Mouse (Mus musculus) common myeloid progenitor, adult 5-6 weeks (primary cell): ENCODE measurements around the gene Lrrc4. TPM values are rescaled to one million over a fixed set of nuclear protein-coding genes. Genes with fewer than 3 reads are reported as not detected.

Experiments used
- ATAC-seq: replicated peaks from 2 replicates; pipeline ENCODE4 v1.8.0; 2016; ENCODE audit warnings: low read depth, mild to moderate bottlenecking, moderate TSS enrichment, inconsistent platforms; ENCODE audit not compliant: poor library complexity, severe bottlenecking
- total RNA-seq: library from RNA; stranded (forward); fragments of 200-1000, 187-1606 nt; gene quantifications from 2 replicates; pipeline ENCODE4 v1.2.3, GENCODE M21; 2017

Lrrc4 gene
- 0.37 TPM in 1 of 2 replicates, not detected in the other for total RNA-seq

DNA sequence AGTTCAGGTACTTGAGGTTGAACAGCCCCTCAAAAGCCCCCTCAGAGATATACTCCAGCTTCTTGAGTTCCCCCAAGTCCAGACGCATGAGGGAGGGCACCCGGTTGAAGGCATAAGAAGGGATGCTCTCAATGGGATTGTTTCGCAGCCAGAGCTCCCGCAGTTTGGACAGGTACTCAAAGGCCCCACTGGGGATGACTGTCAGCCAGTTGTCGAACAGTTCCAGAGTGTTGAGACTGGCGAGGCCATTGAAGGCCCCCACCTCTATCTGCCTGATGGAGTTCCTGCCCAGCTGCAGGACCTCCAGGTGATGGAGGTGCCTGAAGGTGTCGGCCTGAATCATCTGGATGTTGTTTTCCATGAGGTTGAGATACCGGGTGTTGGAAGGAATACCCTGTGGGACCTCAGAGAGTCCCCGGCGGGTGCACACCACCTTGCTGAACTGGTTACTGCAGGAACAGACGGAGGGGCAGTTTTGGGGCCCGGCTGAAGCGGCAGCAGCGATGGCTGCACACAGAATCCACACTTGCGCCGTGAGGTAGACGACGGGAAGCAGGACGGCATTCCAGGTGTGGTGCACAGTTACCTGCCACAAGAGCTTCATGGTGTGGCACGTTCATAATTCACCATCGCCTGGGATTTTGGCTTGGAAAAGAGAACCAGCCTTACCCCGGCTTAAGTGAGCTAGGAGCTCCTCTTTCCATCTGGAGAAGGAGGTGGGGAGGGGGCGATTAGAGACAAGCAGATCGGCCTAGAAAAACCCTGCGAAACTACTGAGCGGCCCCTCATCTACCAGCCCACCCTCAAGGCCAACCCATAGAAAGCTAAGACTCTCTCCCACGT is at the start of gene Lrrc4:
Gene Lrrc4 (minus strand): TSS at position 737 of the 843 bp plus-strand sequence.
- ATAC-seq, result no peak

DNA sequence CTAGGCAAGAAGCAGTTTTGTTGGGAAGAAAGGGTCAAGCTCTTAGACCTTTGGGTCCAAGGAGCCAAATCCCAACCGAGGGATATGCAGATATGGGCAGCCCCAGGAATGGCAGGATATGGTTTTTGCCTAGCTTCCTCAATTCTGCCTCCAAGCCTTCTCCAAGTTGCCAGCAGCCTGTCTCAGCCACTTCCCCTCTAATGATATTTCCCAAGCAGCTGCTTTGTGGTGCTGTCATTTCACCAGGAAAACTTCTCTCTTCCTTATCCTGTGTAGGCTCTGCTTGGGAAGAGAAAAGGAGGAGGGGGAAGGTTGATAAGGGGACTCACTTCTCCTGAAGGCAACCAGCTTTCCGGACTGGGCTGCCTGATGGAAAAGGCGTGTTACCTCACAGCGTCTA is 49.4 kb upstream of the Lrrc4 start:
- ATAC-seq, result 0 out of 2 replicates have a peak, but pooled peaks have one; percentile 19

DNA sequence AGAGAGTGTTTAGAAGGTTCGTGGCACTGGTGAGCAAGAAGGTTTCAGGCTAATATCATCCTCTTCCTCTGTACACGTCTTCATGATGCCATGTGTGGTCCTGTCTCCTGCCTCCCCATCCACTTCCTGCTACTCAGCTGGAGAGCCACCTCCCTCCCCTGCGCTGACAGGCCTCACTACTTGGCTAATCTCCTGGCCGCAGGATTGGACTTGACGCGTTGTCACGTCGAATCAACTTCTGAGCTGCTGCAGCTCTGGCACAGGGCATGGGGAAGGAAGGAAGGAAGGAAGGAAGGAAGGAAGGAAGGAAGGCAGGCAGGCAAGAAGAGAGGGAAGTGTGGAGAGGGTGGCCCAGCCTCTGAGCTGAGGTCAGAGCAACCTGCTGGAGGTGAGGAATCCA is 47.8 kb upstream of the Lrrc4 start:
- ATAC-seq, result no peak

DNA sequence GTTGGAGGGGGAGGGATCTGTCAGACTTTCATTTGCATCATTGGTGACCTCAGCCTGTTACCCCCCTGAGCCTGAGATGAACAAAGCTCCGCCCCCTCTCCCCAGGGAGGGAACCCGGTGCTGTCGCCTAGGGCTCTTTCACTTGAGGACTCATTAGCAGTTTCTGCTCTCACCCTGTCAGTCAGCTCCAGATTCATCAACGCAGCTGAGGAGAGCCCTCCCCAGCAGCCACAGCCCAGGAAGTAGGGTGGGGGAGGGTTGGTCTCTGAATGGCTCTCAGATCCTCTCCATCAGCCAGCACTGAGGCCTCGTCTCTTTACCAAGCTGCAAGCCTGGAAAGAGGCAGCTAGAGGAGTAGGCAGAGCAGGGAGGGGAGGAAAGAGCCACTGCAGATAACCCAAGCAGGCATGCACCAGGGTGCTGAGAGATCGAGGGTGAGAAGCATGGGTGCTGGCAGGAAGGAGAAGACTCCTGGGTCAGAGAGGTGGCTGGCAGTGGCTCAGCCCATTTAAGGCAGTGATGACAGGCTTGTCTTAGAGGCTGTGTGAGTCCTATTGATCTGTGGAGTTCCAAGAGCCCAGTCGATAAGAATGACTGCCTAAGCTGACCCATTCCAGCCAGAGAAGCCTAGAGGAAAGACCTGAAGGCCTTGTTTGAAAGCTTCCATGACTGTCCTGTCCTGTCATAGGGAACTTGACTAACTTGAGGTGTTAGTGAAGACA is 46.6 kb upstream of the Lrrc4 start:
- no peak for ATAC-seq

DNA sequence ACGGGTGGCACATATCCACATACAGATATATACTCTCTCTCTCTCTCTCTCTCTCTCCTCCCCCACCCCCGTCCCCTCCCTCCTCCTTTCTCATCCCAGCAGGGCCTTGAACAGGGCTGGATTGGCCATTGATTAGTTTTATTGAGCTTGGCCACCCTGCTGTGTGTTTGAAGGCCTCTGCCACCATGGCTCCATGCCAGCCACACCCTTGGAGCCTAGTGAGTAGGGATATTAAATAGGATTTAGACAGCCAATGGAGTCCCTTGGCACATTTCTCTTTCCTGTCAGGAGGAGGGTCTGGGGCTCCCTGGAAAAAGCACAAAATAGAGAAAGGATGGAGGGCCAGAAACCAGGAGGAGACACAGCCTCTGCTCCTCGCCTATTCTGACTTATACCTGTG is 44.9 kb upstream of the Lrrc4 start:
- ATAC-seq, result no peak

DNA sequence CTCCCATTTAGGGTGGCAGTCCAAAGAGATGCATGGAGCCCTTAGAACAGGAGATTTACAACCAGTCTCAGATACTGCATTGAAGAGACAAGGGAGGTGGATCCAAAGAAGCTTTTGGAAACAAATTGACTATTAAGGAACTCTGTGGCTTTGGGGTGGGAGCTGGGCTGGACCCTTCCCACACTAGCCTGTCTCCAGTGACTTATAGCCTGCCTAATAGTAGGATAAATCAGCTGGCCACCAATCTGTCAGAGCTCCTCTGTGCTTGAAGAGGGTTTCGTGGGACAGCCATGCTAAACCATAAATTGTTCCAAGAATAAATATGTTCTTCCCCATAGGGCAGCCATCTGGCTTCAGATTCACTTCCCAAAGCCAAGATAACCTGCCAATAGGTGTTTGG is 43.8 kb upstream of the Lrrc4 start:
- ATAC-seq, result no peak

DNA sequence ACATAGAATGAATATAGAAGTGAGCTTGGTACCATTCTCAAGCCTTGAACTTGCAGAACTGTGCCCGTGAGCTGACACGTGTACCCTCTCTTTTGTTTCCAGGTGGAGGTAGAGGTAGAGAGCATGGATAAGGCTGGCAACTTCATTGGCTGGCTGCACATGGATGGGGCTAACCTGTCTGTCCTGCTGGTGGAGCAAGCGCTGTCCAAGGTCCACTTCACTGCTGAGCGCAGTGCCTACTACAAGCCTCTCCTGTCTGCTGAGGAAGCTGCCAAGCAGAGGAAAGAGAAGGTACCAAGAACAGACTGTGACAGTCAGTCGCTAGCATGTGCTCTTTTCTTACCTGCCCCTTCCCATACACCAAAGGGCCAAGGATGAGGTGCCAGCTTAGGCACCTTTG is 43.2 kb upstream of the Lrrc4 start:
- ATAC-seq, result no peak

DNA sequence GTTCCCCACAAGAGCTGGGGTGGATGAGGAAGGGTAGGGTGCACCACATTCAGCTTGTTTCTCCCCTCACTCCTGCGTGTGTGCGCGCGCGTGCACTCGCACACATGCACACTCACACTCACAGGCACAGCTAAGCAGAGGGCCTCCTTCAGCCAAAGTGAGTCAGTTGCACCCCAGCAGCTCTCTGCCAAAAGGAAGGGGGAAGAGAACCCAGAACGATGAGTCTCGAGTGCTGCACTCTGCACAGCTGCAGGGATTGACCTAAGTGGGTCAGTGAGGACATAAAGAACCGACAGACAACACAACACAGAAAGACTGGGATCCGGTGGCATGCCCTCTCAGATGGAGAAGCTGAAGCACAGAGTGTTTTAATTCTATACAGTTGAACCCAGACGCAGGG is 42.5 kb upstream of the Lrrc4 start:
- no peak for ATAC-seq

DNA sequence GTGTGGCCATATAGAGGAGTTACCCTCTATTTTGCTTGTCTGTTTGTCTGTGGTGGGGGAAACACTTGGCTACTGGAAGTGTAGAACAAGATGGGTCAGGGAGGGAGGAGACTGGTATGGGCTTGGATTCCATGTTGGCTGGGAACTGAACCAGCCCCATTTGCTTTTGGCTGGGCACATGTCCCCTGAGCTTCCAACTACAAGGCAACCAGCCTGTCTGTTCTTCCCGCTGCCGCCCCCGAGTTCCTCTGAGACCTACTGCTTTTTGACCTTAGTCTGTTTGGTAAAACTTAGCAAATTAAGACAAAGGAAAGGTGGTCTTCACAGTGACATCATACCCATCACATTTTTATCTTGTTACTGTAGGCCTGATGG is 40.9 kb upstream of the Lrrc4 start:
- ATAC-seq, result no peak

DNA sequence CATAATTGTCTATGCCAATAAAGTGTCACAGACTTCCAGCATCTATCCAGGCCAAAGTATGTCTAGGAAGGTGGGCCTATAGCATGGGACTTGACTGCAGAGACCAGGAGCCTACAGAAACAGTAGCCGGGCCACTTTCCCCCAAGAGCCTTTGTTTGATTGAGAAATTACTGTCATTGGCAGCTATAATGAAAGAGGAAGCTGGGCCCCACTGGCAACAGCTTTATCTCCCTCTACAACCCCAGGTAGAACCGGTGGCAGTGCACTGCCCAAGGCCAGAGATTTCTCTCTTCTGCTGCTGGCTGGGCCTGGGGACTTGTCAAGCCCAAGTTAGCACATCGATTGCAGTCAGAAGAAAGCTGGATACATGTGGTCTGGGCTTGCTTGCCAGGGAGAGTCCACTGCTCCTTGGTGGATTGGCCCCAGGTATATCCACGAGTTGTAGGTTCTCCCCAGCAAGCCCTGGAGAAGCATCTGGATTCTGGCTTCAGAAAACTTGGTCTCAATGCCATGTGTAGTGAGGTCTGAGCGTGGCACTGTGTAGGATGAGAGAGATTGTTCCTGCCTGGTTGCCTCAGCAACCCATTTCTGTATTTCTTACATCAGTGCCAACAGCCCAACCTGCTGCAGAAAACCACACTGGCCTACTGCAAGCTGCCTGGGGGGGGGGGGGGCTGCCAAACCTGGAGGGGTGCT is 40.3 kb upstream of the Lrrc4 start:
- ATAC-seq, result peak; percentile 52

DNA sequence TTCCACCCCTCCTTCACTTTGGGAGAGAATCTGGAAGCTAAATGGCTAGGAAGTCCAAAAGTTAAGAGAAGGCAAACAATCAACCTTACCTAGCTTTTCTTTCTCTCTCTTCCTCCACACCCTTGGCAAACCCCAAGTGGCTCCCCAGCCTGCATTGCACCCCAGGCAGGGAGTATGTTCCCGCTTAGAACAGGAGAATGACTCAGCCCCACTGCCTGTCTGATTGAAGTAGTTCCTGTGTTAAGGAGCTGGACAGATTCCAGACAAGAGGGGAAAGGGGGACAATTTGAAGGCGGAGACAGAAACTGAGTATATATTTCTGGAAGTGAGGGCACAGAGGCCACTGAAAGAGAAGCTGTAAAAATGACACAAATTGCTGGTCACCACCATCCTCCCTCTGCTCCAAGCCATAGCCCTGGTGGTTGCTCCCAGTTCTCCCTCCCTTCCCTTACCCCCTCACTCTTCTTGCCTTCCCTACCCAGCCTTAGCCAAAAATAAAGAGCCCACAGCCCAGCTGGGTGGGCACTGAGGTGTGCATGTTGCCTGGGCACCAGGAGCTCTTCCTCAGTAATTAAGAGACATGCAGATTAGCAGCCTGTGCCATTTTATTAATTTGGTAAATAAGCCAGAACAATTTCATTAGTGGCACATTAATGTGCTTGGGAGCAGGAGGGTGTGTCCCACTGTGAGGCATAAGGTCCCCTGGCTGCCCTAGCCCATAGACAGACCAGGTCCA is 36.1 kb upstream of the Lrrc4 start:
- peak; percentile 74 for ATAC-seq

DNA sequence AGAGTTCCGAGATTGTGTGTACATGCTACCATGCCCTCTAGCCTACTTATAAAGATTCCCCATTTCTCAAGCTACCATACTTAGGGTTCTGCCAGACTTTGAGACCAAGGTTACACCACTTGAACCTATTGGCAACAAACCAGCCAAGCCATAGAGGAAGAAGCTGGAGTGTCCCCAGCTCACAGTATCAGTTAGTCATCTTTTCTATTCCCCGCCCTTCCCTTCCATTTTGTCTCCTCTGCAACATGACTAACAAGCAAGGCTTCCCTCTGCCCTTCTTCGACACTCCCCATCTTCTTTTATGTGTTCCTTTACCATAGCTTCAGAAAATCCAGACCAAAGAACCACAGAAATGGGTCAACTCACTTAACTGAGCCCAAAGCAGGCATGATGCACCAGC is 34.7 kb upstream of the Lrrc4 start:
- no peak for ATAC-seq

DNA sequence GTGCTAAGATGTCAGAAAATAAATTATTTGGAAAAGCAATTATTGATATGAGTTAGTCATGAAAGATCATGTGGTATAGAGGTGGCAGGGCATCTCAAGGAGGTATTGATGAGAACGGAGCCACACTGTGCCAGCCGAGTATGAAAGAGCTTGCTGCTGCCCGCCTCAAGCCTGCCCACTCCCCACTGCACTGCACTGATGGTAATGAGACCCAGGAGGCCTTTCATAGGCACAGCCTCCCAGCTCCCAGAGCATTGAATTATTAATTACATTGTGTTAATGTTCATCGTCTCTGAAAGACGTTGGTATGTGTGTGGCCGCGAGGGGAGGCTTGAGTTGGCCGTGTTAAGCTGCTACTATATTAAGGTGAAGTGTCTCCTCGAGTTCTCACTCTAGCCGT is 33.6 kb upstream of the Lrrc4 start:
- no peak for ATAC-seq

DNA sequence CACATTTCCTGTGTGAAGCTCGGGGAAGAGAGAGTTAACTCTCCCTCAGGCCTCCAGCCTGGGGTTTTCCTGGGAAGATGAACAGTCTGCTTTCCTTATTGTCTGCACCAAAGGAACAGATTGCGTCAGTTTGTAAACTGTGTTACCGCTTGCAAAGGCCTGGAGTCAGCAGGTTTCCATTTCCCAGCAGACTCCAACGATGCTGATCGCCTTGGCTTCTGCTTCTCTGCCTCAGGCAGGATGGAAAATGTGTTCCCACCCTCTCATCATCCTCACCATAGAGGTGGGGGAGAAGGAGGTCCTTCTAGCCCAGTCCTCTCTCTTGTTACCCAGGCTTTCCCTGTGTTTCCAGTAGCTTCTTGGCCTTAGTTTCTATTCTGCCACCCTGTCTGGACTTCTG is 33.1 kb upstream of the Lrrc4 start:
- no peak for ATAC-seq

DNA sequence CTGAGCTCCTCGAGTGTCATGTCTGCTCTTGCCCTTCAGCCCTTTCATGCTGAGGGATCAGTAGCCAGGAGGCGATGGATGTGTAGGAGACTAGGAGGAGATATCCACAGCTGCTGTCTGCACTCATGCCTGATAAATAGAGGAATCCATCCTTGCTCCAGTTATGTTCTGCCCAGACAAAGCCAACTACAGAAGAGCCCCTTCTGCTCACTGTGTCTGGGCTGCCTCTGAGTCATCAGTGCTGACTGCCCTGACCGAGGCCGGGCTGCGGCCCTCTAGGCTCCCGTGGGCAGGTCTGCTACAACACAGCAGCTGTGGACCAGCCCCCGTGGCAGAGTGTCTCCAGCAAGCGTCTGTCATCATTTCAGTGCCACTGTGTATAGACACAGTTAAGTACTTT is 30.8 kb upstream of the Lrrc4 start:
- ATAC-seq, result no peak

DNA sequence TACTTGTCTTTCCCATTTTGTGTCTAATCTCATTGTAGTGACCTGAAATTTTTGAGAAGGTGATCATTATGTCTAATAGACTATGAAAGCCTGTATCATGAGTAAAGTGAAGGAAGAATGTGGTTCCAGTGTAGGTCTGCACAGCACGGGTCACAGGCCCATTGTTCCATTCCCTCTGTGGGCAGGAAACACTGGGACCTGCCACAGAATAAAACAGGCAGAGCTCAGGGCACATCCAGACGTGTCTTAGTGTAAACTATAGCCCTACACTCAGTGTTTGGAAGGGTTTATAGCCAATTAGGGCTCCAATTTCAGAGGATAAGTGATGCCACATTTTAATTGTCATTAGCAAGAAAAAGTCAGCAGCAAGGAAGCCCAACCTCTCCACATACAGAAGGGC is 29.4 kb upstream of the Lrrc4 start:
- ATAC-seq, result no peak

DNA sequence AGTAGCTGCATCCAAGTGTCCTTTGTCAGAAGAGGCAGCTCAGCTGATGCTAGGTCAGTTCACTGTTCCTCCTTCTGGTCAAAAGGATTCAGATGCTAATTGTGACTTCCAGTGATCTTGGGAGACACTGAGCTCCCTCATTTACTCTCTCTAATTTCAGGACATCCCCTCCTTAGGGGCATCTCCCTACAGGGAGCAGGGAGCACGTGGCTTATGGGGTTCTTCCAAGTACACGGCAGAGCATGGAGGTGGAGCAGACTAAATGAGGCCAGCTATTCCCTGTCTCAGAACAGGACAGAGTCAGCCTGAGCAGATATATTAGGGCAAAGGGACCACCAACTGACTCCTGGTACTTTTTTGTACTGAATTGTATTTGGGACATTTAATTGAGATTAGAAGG is 28.9 kb upstream of the Lrrc4 start:
- ATAC-seq, result no peak

DNA sequence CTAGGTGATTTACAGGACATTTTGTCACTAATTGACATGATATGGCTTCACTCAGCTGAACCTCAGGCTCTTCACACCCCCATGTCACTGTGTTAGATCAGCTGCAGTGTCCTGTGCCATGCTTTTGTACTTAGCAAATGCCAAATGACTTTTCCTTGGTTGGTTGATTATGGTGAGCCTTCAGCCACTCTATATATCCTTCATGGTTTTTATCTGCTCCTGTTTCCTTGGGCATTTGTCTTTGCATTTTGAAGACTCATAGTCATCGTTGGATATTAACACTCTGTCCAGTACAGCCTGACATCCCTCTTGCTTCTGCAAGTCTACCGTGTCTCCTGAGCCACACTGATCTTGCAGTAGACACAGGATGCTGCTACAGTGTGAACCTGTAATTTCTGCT is 27.5 kb upstream of the Lrrc4 start:
- no peak for ATAC-seq

DNA sequence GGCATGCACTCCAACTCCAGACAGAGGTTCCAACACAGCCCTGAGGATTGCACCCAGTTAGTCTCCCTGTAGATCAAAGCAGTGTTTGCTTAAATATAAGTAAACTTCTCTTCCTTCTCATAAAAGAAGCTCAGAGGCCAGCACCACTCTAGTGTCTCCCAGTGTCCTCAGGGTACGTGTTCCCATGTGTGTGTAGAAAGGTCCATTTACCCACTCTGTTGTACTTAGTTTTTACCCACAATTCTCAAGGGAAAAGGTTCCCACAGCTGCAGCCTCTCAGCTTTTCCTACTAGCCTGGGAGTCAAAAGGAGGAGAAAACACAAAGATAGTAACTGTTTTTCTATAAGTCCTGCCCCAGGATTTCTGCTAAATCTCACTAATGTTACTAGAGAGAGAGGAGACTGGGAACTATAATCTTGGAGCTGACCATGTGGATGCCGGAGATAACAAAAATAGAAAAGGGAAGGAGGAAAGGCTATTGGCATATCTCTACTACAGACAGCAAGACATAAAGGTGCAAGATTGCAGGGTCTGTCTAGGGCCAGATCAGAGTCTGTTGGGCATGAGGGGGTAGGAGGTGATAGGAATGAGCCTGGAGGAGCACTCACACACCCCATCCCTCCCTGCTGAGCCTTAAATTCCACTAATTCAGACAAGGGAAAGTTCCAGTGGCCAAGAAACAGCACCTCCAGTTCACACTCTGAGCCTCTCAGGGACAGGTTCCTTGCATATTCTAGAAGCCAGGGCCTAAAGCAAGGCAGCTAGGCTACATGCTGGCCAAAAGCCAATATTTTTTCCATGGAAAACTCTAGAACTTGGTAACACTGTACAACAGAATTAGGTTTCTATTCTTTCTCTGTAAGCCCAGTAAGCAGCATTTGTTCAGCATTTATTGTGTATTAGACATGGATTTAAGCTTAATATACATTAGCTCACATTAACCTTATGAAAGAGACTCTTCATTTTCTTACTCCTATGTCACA is 25.9 kb upstream of the Lrrc4 start:
- 0 out of 2 replicates have a peak, but pooled peaks have one; percentile 19 for ATAC-seq
